Mouse (Mus musculus): ENCODE results near the gene Pawr.

The Pawr gene

GRCm38 (mm10) chr10:108356601-108357187 is 24.8 kb downstream of the Pawr start:
- DNase-seq (ENCODE audit: low read depth, low spot score): no peak

- no peak for DNase-seq (ENCODE audit: low read depth, low spot score)
Observed at GRCm38 (mm10) chr10:108359974-108360373, 28.1 kb downstream of the Pawr start.

GRCm38 (mm10) chr10:108360801-108361200 is 28.9 kb downstream of the Pawr start:
- no peak for DNase-seq (ENCODE audit: low read depth, low spot score)

GRCm38 (mm10) chr10:108361419-108362155 is 29.7 kb downstream of the Pawr start:
- no peak for DNase-seq (ENCODE audit: low read depth, low spot score)

GRCm38 (mm10) chr10:108363932-108364331 is 32.0 kb downstream of the Pawr start:
- no peak for DNase-seq (ENCODE audit: low read depth, low spot score)

GRCm38 (mm10) chr10:108364946-108365719 is 33.2 kb downstream of the Pawr start:
- DNase-seq (ENCODE audit: low read depth, low spot score): no peak

GRCm38 (mm10) chr10:108366251-108366650 is 34.3 kb downstream of the Pawr start:
- no peak for DNase-seq (ENCODE audit: low read depth, low spot score)

- no peak for DNase-seq (ENCODE audit: low read depth, low spot score)
Observed at GRCm38 (mm10) chr10:108368358-108368757, 36.4 kb downstream of the Pawr start.

- no peak for DNase-seq (ENCODE audit: low read depth, low spot score)
Observed at GRCm38 (mm10) chr10:108372258-108372657, 40.3 kb downstream of the Pawr start.

GRCm38 (mm10) chr10:108372858-108373257 is 40.9 kb downstream of the Pawr start:
- DNase-seq (ENCODE audit: low read depth, low spot score): no peak

GRCm38 (mm10) chr10:108375796-108376195 is 43.9 kb downstream of the Pawr start:
- DNase-seq (ENCODE audit: low read depth, low spot score): no peak

- no peak for DNase-seq (ENCODE audit: low read depth, low spot score)
Observed at GRCm38 (mm10) chr10:108376366-108376765, 44.4 kb downstream of the Pawr start.

GRCm38 (mm10) chr10:108377369-108377768 is 45.4 kb downstream of the Pawr start:
- DNase-seq (ENCODE audit: low read depth, low spot score): no peak

GRCm38 (mm10) chr10:108378062-108378461 is 46.1 kb downstream of the Pawr start:
- DNase-seq (ENCODE audit: low read depth, low spot score): no peak

- no peak for DNase-seq (ENCODE audit: low read depth, low spot score)
Observed at GRCm38 (mm10) chr10:108378479-108378878, 46.6 kb downstream of the Pawr start.

GRCm38 (mm10) chr10:108380715-108381114 is 48.8 kb downstream of the Pawr start:
- no peak for DNase-seq (ENCODE audit: low read depth, low spot score)

GRCm38 (mm10) chr10:108384153-108384769 is 52.3 kb downstream of the Pawr start:
- DNase-seq (ENCODE audit: low read depth, low spot score): no peak

GRCm38 (mm10) chr10:108385480-108385955 is 53.6 kb downstream of the Pawr start:
- no peak for DNase-seq (ENCODE audit: low read depth, low spot score)

- DNase-seq (ENCODE audit: low read depth, low spot score): no peak
Observed at GRCm38 (mm10) chr10:108388410-108388915, 56.5 kb downstream of the Pawr start.

GRCm38 (mm10) chr10:108389178-108389926 is 57.4 kb downstream of the Pawr start:
- no peak for DNase-seq (ENCODE audit: low read depth, low spot score)

- no peak for DNase-seq (ENCODE audit: low read depth, low spot score)
Observed at GRCm38 (mm10) chr10:108389927-108390287, 58.0 kb downstream of the Pawr start.

Data from A20 (cell line).